In genomic region chr7:141369918-141370317, GRCm38 (mm10) we compare ENCODE assay signal across 23 mouse cellular contexts. TPM values are rescaled to one million over a fixed set of nuclear protein-coding genes. Genes with fewer than 3 reads are reported as not detected.
A peak's percentile ranks its signal among the peaks of the same experiment; 100 is the strongest.
DNase-seq lines count a peak whose midpoint lies in the region; ATAC-seq and TF ChIP-seq lines count a peak whose summit lies in the region.
"Had no signal": no experiment of that assay in that cellular context is flagged by ENCODE, and none has a peak within 500 bp of the region (broad histone marks: within the 10 kb centered on the region; RNA-seq: fewer than 3 reads in every experiment).

No protein-coding gene starts in this region.

- no peak for TF ChIP-seq POLR2A in spleen, adult 2 months (IDR thresholded peaks at IDR 0.05; ENCODE audit: low read depth, low read length)

- no peak overlapping the region for H3K4me3 ChIP-seq in spleen, adult 2 months (ENCODE audit: extremely low read depth, insufficient read depth, insufficient read length)
- H3K4me3 ChIP-seq in stomach, postnatal 0 days (ENCODE audit: low read depth, low read length), result no peak overlapping the region
- no peak overlapping the region for H3K4me3 ChIP-seq in intestine, embryonic 15.5 days (replicated peaks)
- H3K4me3 ChIP-seq: embryonic facial prominence, embryonic 10.5 days; forebrain, embryonic 13.5 days; midbrain, embryonic 12.5 days had no signal

- no peak overlapping the region for H3K4me2 ChIP-seq in stomach, postnatal 0 days (replicated peaks; ENCODE audit: low read depth)
- H3K4me2 ChIP-seq in intestine, embryonic 15.5 days (replicated peaks), result no peak overlapping the region
- H3K4me2 ChIP-seq: forebrain, embryonic 13.5 days; heart, embryonic 11.5 days; hindbrain, embryonic 14.5 days; midbrain, embryonic 12.5 days had no signal

- DNase-seq in spleen, adult 2 months (ENCODE audit: low read depth in 1 of 2, low spot score in 2 of 2), result no peak
- no peak for DNase-seq in spleen, adult 18-20 months
- DNase-seq in induced T-regulatory cell, adult 2 months (ENCODE audit: low read depth), result peak; percentile 42
- no peak for DNase-seq in stomach, postnatal 0 days (ENCODE audit: low spot score)
- DNase-seq in yolk sac, embryonic 10.5 days (ENCODE audit: low spot score), result no peak
- DNase-seq in urinary bladder, postnatal 14 days (ENCODE audit: low spot score), result no peak
- DNase-seq: cerebellum, adult 11 months; cerebellum, postnatal 36 days; gastrocnemius, postnatal 25 days; heart, postnatal 14 days; kidney, adult 11 months; kidney, postnatal 36 days; lung, postnatal 36 days; right cerebral cortex, postnatal 14 days; thymus, adult 2 months had no signal

- H3K9me3 ChIP-seq in stomach, postnatal 0 days (ENCODE audit: control insufficient read depth, low read length), result no peaks in the 10 kb centered on the region
- H3K9me3 ChIP-seq in intestine, embryonic 15.5 days, result no peaks in the 10 kb centered on the region
- H3K9me3 ChIP-seq: embryonic facial prominence, embryonic 10.5 days; forebrain, embryonic 13.5 days; midbrain, embryonic 12.5 days had no signal

- no peaks in the 10 kb centered on the region for H3K36me3 ChIP-seq in spleen, adult 2 months (ENCODE audit: control insufficient read depth, insufficient read depth, low read length)
- no peaks in the 10 kb centered on the region for H3K36me3 ChIP-seq in stomach, postnatal 0 days (ENCODE audit: control insufficient read depth, insufficient read depth, low read length)
- H3K36me3 ChIP-seq in intestine, embryonic 15.5 days, result no peaks in the 10 kb centered on the region
- H3K36me3 ChIP-seq: embryonic facial prominence, embryonic 10.5 days; midbrain, embryonic 12.5 days had no signal

- H3K4me1 ChIP-seq in spleen, adult 2 months (ENCODE audit: control insufficient read depth, insufficient read depth, insufficient read length), result peaks cover 10% of the 10 kb centered on the region
- no peaks in the 10 kb centered on the region for H3K4me1 ChIP-seq in stomach, postnatal 0 days (replicated peaks; ENCODE audit: control insufficient read depth, insufficient read depth)
- H3K4me1 ChIP-seq in intestine, embryonic 15.5 days (replicated peaks), result 0 out of 2 replicates have a peak, but pooled peaks cover 6% of the 10 kb centered on the region
- H3K4me1 ChIP-seq: forebrain, embryonic 13.5 days; midbrain, embryonic 12.5 days had no signal

- 28% methylated on average over 5 of the region's 5 CpGs for WGBS in spleen, adult 2 months
- WGBS in stomach, postnatal 0 days, result 51% methylated on average over 5 of the region's 5 CpGs
- 69% methylated on average over 5 of the region's 5 CpGs for WGBS in intestine, embryonic 15.5 days

- TF ChIP-seq EP300 in stomach, postnatal 0 days (optimal IDR thresholded peaks at IDR 0.05), result no peak

- peak; percentile 67 for ATAC-seq in megakaryocyte, adult 5-6 weeks (ENCODE audit: poor library complexity, severe bottlenecking)
- ATAC-seq in stomach, postnatal 0 days (ENCODE audit: low FRiP score, low TSS enrichment), result no peak
- ATAC-seq in intestine, embryonic 15.5 days, result no peak
- ATAC-seq: forebrain, embryonic 13.5 days had no signal

- peak overlapping the region; percentile 43 for H3K27ac ChIP-seq in spleen, adult 2 months (ENCODE audit: insufficient read depth, low read length)
- peak overlapping the region; percentile 53; the same call in 1 of the 2 replicates for H3K27ac ChIP-seq in stomach, postnatal 0 days (replicated peaks)
- no peak overlapping the region for H3K27ac ChIP-seq in intestine, embryonic 15.5 days
- H3K27ac ChIP-seq: embryonic facial prominence, embryonic 10.5 days; forebrain, embryonic 13.5 days; hindbrain, embryonic 14.5 days; liver, embryonic 14.5 days; midbrain, embryonic 12.5 days had no signal

- TF ChIP-seq CTCF in spleen, adult 2 months (IDR thresholded peaks at IDR 0.05; ENCODE audit: extremely low read depth, insufficient read depth, insufficient read length, insufficient replicate concordance), result no peak
- TF ChIP-seq CTCF in stomach, postnatal 0 days (IDR thresholded peaks at IDR 0.05; ENCODE audit: low read depth), result no peak

- no peak overlapping the region for H3K9ac ChIP-seq in stomach, postnatal 0 days (ENCODE audit: low read length)
- H3K9ac ChIP-seq in intestine, embryonic 15.5 days, result no peak overlapping the region
- H3K9ac ChIP-seq: forebrain, embryonic 13.5 days; hindbrain, embryonic 14.5 days; liver, embryonic 14.5 days; midbrain, embryonic 12.5 days had no signal

- H3K27me3 ChIP-seq in spleen, adult 2 months (ENCODE audit: control insufficient read depth, insufficient read depth, low read length), result no peaks in the 10 kb centered on the region
- no peaks in the 10 kb centered on the region for H3K27me3 ChIP-seq in stomach, postnatal 0 days (ENCODE audit: control insufficient read depth, insufficient read depth, low read length)
- no peaks in the 10 kb centered on the region for H3K27me3 ChIP-seq in intestine, embryonic 15.5 days (replicated peaks)
- H3K27me3 ChIP-seq: forebrain, embryonic 13.5 days had no signal

RNA-seq across cellular contexts. Expression of gene Taldo1, which starts 22.1 kb away (rescaled TPM):
- 155 and 184 TPM in 2 replicates for polyA plus RNA-seq in spleen, adult 2 months (2012; rRNA removed)
- total RNA-seq in megakaryocyte, adult 5-6 weeks (2015), result 197 and 213 TPM in 2 replicates
- total RNA-seq in megakaryocyte, adult 5-6 weeks (2017), result 795 and 884 TPM in 2 replicates
- polyA plus RNA-seq in stomach, postnatal 0 days (2015; fragmentation: Nextera tagmentation; extraction: Ambion mirVana), result 459 and 468 TPM in 2 replicates
- polyA plus RNA-seq in intestine, embryonic 15.5 days (2015; fragmentation: Nextera tagmentation; extraction: Ambion mirVana), result 458 and 460 TPM in 2 replicates

RNA-seq across cellular contexts. Expression of gene Eps8l2, which starts 31.2 kb away (rescaled TPM):
- polyA plus RNA-seq in spleen, adult 2 months (2012; rRNA removed), result 2.5 TPM in 2 replicates
- not detected in 2 replicates for total RNA-seq in megakaryocyte, adult 5-6 weeks (2015)
- not detected in 2 replicates for total RNA-seq in megakaryocyte, adult 5-6 weeks (2017)
- polyA plus RNA-seq in stomach, postnatal 0 days (2015; fragmentation: Nextera tagmentation; extraction: Ambion mirVana), result 86.1 and 96.5 TPM in 2 replicates
- 117 and 133 TPM in 2 replicates for polyA plus RNA-seq in intestine, embryonic 15.5 days (2015; fragmentation: Nextera tagmentation; extraction: Ambion mirVana)

RNA-seq across cellular contexts. Expression of gene Tmem80, which starts 42.4 kb away (rescaled TPM):
- polyA plus RNA-seq in spleen, adult 2 months (2012; rRNA removed), result 32.4 and 37.0 TPM in 2 replicates
- 11.8 and 12.0 TPM in 2 replicates for total RNA-seq in megakaryocyte, adult 5-6 weeks (2015)
- total RNA-seq in megakaryocyte, adult 5-6 weeks (2017), result 6.0 and 8.7 TPM in 2 replicates
- polyA plus RNA-seq in stomach, postnatal 0 days (2015; fragmentation: Nextera tagmentation; extraction: Ambion mirVana), result 18.6 and 19.7 TPM in 2 replicates
- 35.1 and 35.6 TPM in 2 replicates for polyA plus RNA-seq in intestine, embryonic 15.5 days (2015; fragmentation: Nextera tagmentation; extraction: Ambion mirVana)

RNA-seq across cellular contexts. Expression of gene Deaf1, which starts 42.4 kb away (rescaled TPM):
- 15.3 and 15.9 TPM in 2 replicates for polyA plus RNA-seq in spleen, adult 2 months (2012; rRNA removed)
- total RNA-seq in megakaryocyte, adult 5-6 weeks (2015), result 36.1 and 36.5 TPM in 2 replicates
- total RNA-seq in megakaryocyte, adult 5-6 weeks (2017), result 11.4 and 14.6 TPM in 2 replicates
- 37.6 and 40.1 TPM in 2 replicates for polyA plus RNA-seq in stomach, postnatal 0 days (2015; fragmentation: Nextera tagmentation; extraction: Ambion mirVana)
- polyA plus RNA-seq in intestine, embryonic 15.5 days (2015; fragmentation: Nextera tagmentation; extraction: Ambion mirVana), result 63.1 and 63.5 TPM in 2 replicates

RNA-seq across cellular contexts. Expression of gene Gatd1, which starts 44.0 kb away (rescaled TPM):
- 56.7 and 72.5 TPM in 2 replicates for polyA plus RNA-seq in spleen, adult 2 months (2012; rRNA removed)
- 22.8 and 26.4 TPM in 2 replicates for total RNA-seq in megakaryocyte, adult 5-6 weeks (2015)
- total RNA-seq in megakaryocyte, adult 5-6 weeks (2017), result 12.9 and 13.1 TPM in 2 replicates
- polyA plus RNA-seq in stomach, postnatal 0 days (2015; fragmentation: Nextera tagmentation; extraction: Ambion mirVana), result 30.8 and 33.8 TPM in 2 replicates
- polyA plus RNA-seq in intestine, embryonic 15.5 days (2015; fragmentation: Nextera tagmentation; extraction: Ambion mirVana), result 47.4 and 49.2 TPM in 2 replicates

Comparison
In these comparisons a context has a peak if more than half of its experiments do, and no peak if none do; other contexts are left out.
1. RNA of gene Eps8l2, which starts 31.2 kb away (polyA plus RNA-seq): 117 to 133 TPM in intestine, embryonic 15.5 days and 86.1 to 96.5 TPM in stomach, postnatal 0 days; 2.5 TPM in spleen, adult 2 months; every median in the first group is over 10 times any median in the second.